Mouse (Mus musculus) limb, embryonic 10.5 days (tissue): ENCODE data around the gene Taok1. TPM values are rescaled to one million over a fixed set of nuclear protein-coding genes. Genes with fewer than 3 reads are reported as not detected.

Experiments
- DNase-seq: peaks from one replicate; pipeline ENCODE4 v3.0.0-alpha.2; 2017; ENCODE audit warnings: low spot score
- H3K27ac ChIP-seq: fragments of 300-500 bp; sonication (generic); 2 replicates; pipeline ENCODE4 v1.5.1; 2016; ENCODE audit warnings: mild to moderate bottlenecking
- H3K27me3 ChIP-seq: fragments of 300-500 bp; sonication (generic); 2 replicates; pipeline ENCODE4 v1.6.1; 2016; ENCODE audit warnings: low read depth, mild to moderate bottlenecking; ENCODE audit not compliant: poor library complexity, severe bottlenecking
- H3K36me3 ChIP-seq: fragments of 300-500 bp; sonication (generic); 2 replicates; pipeline ENCODE4 v1.6.1; 2016; ENCODE audit warnings: mild to moderate bottlenecking, moderate library complexity
- H3K4me1 ChIP-seq: fragments of 300-500 bp; sonication (generic); 2 replicates; pipeline ENCODE4 v1.6.1; 2016
- H3K4me3 ChIP-seq: fragments of 300-500 bp; sonication (generic); 2 replicates; pipeline ENCODE4 v1.5.1; 2016; ENCODE audit warnings: mild to moderate bottlenecking, moderate library complexity
- H3K9me3 ChIP-seq: fragments of 300-500 bp; sonication (generic); replicated peaks from 2 replicates; pipeline ENCODE4 v1.6.1; 2016; ENCODE audit warnings: mild to moderate bottlenecking
- WGBS: fragments of 180-500 bp; shearing (Covaris S2); methylation state at CpG from one replicate; pipeline ENCODE4 v1.1.7; 2016; 5-methylcytosine and 5-hydroxymethylcytosine counted together
- polyA plus RNA-seq: library from polyadenylated mRNA; unstranded; fragments of >200 nt; fragmentation: Nextera tagmentation; extraction: Ambion mirVana; gene quantifications from 2 replicates; pipeline ENCODE4 v1.2.1, GENCODE M21; 2016

Gene Taok1
- polyA plus RNA-seq, 1 experiment from 2014 or later, result 9.9 TPM

GRCm38 (mm10) chr11:77491502-77492291 lies 115.9 kb downstream of the Taok1 start:
- peaks cover 89% of the 10 kb centered on the region for H3K4me1 ChIP-seq
- under 1% methylated on average over 23 of the region's 23 CpGs for WGBS
- peak; percentile 84 for DNase-seq

GRCm38 (mm10) chr11:77491123-77491501 lies 116.5 kb downstream of the Taok1 start:
- Histone ChIP-seq H3K36me3 (0 out of 2 replicates have a peak, but pooled peaks cover 5% of the 10 kb centered on the region), H3K27me3 (no peaks in the 10 kb centered on the region), H3K9me3 (no peaks in the 10 kb centered on the region), H3K4me3 (peak overlapping the region; percentile 98), H3K27ac (peak overlapping the region; percentile 96), H3K4me1 (peaks cover 90% of the 10 kb centered on the region)
- WGBS, result under 1% methylated on average over 13 of the region's 13 CpGs
- peak; percentile 99 for DNase-seq

More at GRCm38 (mm10) chr11:77491502-77492291, 115.9 kb downstream of the Taok1 start:
- Histone ChIP-seq H3K27me3 (no peaks in the 10 kb centered on the region), H3K9me3 (no peaks in the 10 kb centered on the region), H3K27ac (peak overlapping the region; percentile 96), H3K4me3 (peak overlapping the region; percentile 98), H3K36me3 (0 out of 2 replicates have a peak, but pooled peaks cover 7% of the 10 kb centered on the region)

- H3K9me3 ChIP-seq, result no peaks in the 10 kb centered on the region
- H3K4me1 ChIP-seq, result peaks cover 90% of the 10 kb centered on the region
- H3K4me3 ChIP-seq, result peak overlapping the region; percentile 98
- H3K27ac ChIP-seq, result peak overlapping the region; percentile 96
- no peaks in the 10 kb centered on the region for H3K36me3 ChIP-seq
- no peak for DNase-seq
- WGBS, result 66% methylated on average over 6 of the region's 6 CpGs
- no peaks in the 10 kb centered on the region for H3K27me3 ChIP-seq
Measured at GRCm38 (mm10) chr11:77490451-77490850, 117.2 kb downstream of the Taok1 start.

GRCm38 (mm10) chr11:77489591-77490235 lies 117.9 kb downstream of the Taok1 start, which contains the start of gene Ankrd13b:
Ankrd13b (minus strand) TSS chr11:77489678.
- Histone ChIP-seq H3K36me3 (no peaks in the 10 kb centered on the region), H3K9me3 (no peaks in the 10 kb centered on the region), H3K27ac (peak within 1 kb of the TSS; percentile 96), H3K4me1 (peaks cover 89% of the 10 kb centered on the region), H3K4me3 (peak within 1 kb of the TSS; percentile 98), H3K27me3 (no peaks in the 10 kb centered on the region)
- DNase-seq, result peak; percentile 81
- WGBS, result 4% methylated on average over 74 of the region's 87 CpGs

DNA sequence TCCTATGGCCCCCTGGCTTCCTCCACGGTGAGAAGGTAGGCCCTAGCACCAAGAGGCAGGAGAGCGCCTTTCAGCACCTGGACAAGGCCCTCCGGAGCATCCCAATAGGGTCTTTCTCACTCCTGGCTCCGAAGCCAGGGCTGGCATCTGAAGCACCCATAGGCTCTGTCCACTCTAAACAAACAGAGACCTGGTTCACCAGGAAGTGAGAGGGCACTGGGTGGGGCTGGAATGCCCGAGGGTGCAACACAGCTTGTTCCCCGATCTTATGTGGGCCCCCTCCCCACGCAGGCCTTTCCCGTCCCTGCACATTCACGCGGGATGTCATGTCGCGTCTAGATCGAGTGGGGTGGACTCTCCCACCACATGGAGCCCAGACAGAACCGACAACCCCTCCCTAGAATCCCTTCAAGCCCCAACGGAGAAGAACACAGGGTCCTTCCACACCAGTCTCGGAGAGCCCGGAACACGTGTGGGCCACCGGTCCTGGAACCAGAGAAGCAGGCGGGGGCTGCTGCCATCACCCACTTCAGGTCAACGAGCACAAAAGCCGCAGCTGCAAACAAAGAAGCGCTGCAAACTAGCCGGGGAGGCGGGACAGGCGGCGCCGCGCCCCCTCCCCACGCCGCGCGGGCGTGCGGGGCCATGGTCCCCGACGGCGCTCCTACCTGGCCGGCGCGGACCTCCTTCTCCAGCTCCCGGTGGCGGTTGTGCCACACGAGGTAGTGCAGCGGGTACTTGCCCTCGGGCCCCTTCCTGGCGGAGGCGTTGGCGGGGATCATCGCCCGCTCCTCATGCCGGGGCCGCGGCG lies 118.6 kb downstream of the Taok1 start:
- 3% methylated on average over 55 of the region's 55 CpGs for WGBS
- H3K27ac ChIP-seq, result peak overlapping the region; percentile 96
- H3K4me3 ChIP-seq, result peak overlapping the region; percentile 98
- no peaks in the 10 kb centered on the region for H3K9me3 ChIP-seq
- peaks cover 82% of the 10 kb centered on the region for H3K4me1 ChIP-seq
- no peaks in the 10 kb centered on the region for H3K27me3 ChIP-seq
- no peaks in the 10 kb centered on the region for H3K36me3 ChIP-seq
- peak; percentile 60 for DNase-seq

GRCm38 (mm10) chr11:77486798-77487197 lies 120.8 kb downstream of the Taok1 start:
- H3K4me3 ChIP-seq, result no peak overlapping the region
- no peaks in the 10 kb centered on the region for H3K9me3 ChIP-seq
- 84% methylated on average over 5 of the region's 5 CpGs for whole genome bisulfite sequencing
- peak overlapping the region; percentile 7; the same call in 1 of the 2 replicates for H3K27ac ChIP-seq
- 0 out of 2 replicates have a peak, but pooled peaks cover 4% of the 10 kb centered on the region for H3K36me3 ChIP-seq
- no peaks in the 10 kb centered on the region for H3K27me3 ChIP-seq
- peaks cover 71% of the 10 kb centered on the region for H3K4me1 ChIP-seq
- DNase-seq, result no peak

DNA sequence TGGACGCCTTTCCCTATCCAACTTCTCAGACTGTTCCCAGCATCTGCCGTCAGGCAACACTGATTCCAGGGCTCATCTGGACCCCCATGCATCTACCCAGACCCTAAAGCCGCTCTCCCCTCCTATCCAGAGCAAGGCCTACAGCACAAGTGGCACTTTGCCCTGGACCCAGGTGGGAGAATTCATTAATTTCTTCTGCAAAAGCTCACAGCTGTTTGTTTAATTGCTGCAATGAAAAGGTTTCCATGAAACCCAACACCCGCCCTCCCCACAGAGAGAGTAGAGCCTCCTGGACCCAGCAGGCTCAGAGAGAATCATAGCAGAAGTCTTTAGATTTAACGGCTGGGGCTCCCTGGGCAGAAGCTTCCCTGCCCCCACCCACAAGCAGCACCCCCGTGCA lies 122.4 kb downstream of the Taok1 start:
- Histone ChIP-seq H3K27me3 (no peaks in the 10 kb centered on the region), H3K36me3 (0 out of 2 replicates have a peak, but pooled peaks cover 6% of the 10 kb centered on the region), H3K9me3 (no peaks in the 10 kb centered on the region), H3K27ac (peak overlapping the region; percentile 38; the same call in 1 of the 2 replicates), H3K4me3 (peak overlapping the region; percentile 19; the same call in 1 of the 2 replicates), H3K4me1 (peaks cover 56% of the 10 kb centered on the region)
- WGBS, result 60% methylated on average over 6 of the region's 6 CpGs
- DNase-seq, result no peak

GRCm38 (mm10) chr11:77483510-77484255 lies 123.9 kb downstream of the Taok1 start:
- Histone ChIP-seq H3K9me3 (no peaks in the 10 kb centered on the region), H3K27ac (no peak overlapping the region), H3K4me1 (peaks cover 47% of the 10 kb centered on the region), H3K36me3 (0 out of 2 replicates have a peak, but pooled peaks cover 6% of the 10 kb centered on the region), H3K4me3 (no peak overlapping the region), H3K27me3 (no peaks in the 10 kb centered on the region)
- DNase-seq, result no peak
- 59% methylated on average over 11 of the region's 11 CpGs for WGBS

GRCm38 (mm10) chr11:77483043-77483442 lies 124.6 kb downstream of the Taok1 start:
- no peak for DNase-seq
- 72% methylated on average over 3 of the region's 3 CpGs for WGBS

More at GRCm38 (mm10) chr11:77483043-77483442, 124.6 kb downstream of the Taok1 start:
- Histone ChIP-seq H3K27me3 (no peaks in the 10 kb centered on the region), H3K27ac (no peak overlapping the region), H3K4me1 (peaks cover 41% of the 10 kb centered on the region), H3K9me3 (no peaks in the 10 kb centered on the region), H3K36me3 (0 out of 2 replicates have a peak, but pooled peaks cover 6% of the 10 kb centered on the region), H3K4me3 (no peak overlapping the region)
